Mouse (Mus musculus) cerebellum, postnatal 14 days (tissue): Measurements from ENCODE around the gene 2310061N02Rik.
"Not testable (repeated sequence)": the region's sequence is repeated elsewhere in the genome, so short reads cannot be mapped to it uniquely, and the experiment has no call there.

Experiments used
- DNase-seq, 2 experiments: peaks; one replicate each; pipeline ENCODE4 v3.0.0; 2021; ENCODE audit warnings: mixed read lengths in 2 of 2

The 2310061N02Rik gene

DNA sequence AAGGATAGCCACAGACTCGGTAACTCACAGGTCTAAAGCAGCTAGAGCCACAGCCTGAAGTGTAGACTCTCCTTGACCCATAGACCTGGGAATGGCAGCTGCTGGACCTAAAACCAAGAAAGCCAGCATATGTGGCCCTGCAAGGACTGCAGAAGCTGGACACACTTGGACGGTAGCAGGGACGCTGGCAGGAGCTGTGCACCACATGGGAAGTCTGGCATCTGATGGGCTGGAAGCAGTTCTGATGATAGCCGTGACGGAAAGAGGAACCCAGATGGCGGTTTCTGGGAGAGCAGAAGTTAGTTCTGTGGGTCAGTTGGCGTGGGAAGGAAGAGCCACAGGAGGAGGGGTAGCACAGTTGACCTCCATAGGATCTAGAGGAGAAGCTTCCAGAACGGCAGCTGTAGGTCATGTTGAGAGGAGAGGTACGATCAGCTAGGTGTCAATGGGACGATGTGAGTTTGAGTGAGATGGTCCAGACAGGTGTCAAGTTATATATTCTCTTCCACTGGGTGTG, at the start of gene 2310061N02Rik:
TSS of gene 2310061N02Rik (minus strand) at position 467 of the 517 bp plus-strand sequence.
- peak; percentile 74 to 78 for DNase-seq

DNA sequence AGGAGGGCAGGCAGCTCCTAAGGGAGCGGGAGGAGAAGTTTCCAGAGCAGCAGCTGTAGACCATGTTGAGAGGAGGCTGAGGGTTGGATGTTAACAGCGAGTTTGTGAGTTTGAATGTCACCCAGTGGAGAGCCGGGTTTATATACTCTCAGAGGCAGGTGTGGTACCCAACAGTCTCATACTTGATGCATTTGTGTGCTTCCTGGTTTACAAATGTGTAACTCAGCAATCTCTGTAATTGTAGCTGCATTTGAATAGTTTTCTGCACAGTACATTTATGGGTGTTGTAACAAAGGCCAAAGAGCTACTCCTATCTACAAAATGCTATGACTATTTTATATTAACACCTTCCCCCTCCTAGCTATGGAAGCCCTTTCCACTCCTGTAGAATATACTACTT, 43.8 kb upstream of the 2310061N02Rik start, which contains the start of gene Krtap13:
TSS of gene Krtap13 (minus strand) at position 101 of the 400 bp plus-strand sequence.
- DNase-seq: not testable (repeated sequence)

DNA sequence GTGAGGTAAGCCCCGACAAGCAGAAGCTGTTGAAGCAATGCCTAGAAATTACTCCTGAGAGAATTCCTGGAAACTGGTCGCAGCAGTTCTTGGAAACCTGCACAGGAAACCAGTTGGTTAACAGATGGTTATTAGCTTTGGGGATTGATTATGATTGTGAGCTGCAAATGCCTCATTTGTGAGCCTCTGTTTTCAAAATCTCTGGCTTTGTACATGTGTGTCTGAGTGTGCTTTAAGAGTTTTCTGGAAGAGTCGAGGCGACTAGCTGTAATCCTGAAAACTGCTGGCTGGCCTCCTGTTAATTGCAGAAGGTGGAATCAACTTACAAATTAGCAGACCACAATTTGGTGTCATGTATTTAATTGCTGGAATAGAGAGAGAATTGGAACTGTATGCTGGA, 40.2 kb upstream of the 2310061N02Rik start:
- peak in 1 of 2 experiments; percentile 11 for DNase-seq

DNA sequence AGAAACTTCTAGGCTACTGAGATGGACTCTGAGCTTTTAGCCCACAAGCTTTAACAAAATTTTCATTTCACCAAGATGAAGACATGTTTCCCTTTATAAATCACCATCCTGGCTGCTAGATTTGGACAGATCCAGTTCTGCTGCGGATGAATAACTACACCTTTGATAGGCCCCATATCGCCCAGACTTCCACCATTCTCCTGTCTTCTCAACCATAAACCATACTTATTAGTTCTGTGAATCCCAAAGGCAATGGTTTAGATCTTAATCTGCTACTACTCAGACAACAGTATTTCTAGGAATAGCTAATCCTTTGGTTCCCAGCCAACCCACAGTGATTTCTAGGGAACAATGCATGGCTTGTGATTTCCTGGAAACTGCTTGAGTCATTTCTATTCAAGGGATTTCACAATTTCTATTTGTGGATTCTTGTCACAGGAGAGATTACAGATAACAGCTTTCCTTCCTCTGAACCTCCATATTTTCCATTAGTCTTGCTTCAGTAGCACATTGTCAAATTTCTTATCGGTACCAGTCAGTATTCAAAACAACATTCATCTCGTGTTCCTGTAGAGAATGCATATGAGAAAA, 37.1 kb upstream of the 2310061N02Rik start:
- DNase-seq: peak in 1 of 2 experiments; percentile 11

DNA sequence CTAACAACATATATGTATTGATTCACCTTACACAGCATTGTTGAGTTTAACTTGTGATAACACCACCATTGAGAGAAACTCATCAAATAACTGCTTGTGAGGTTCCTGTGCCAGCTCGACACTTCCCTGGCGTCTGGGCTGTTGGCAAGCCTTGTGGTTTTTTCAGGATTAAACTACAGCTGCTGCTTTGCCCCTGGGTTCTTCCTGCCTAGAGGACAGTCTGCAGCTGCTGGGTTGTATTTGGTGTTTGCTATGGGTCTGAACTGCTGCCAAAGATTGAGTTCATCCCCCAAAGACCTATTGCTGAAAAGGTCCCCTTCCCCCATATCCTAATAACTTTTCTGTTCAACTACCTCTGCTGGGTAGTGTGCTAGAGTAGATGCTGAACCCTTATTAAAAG, 27.6 kb upstream of the 2310061N02Rik start:
- DNase-seq: peak in 1 of 2 experiments; percentile 9

DNA sequence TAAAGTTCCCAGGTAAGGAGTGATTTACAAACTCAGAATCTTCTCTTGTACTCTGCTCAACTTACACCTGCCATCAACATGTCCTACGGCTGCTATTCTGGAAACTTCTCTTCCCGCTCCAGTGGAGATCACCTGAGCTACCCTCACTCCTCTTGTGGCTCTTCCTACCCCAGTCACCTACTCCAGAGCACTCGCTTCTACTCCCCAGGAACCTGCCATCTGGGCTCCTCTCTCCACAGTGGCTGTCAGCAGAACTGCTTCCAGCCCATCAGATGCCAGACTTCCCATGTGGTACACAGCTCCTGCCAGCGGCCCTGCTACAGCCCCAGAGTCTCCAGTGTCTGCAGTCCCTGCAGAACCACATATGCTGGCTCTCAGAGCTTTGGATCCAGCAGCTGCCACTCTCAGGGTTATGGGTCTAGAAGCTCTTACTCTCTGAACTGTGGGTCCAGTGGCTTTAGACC, 21.1 kb upstream of the 2310061N02Rik start, which contains the start of gene Krtap13-1:
TSS of gene Krtap13-1 (plus strand) at position 51 of the 464 bp plus-strand sequence.
- peak; percentile 48 to 50 for DNase-seq

DNA sequence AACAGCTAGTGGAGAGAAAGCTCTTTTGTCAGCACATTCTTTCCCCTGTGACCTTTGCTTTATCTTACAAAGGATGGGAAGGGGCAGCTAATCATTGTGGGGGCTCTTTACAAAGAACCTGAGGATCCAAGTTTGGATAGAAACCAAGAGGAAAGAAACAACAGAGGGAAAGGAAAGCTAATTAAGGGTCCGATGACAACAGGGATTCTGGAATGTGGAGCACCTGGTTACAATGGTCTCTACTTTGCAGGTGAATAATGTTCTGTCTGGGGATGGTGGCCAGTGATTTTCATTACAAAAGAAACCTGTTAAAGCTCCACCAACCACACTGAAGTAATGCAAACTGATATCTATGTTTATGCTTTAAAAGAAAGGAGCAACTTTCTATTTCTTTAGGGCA, 12.3 kb upstream of the 2310061N02Rik start:
- no peak for DNase-seq

DNA sequence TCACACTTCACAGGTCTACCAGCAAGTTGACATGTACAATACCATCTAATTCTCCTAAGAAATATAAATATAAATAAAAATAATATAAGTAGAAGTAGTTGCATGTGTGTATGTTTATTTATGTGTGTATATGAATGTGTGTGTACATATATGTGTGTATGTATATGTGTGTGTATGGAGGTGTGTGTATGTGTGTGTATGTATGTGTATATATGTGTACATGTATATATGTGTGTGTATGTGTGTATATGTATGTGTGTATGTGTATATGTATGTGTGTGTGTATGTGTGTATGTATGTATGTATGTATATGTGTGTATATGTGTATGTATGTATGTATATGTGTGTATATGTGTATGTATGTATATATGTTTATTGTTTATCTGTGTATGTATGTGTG, 8.8 kb upstream of the 2310061N02Rik start:
- no peak for DNase-seq

DNA sequence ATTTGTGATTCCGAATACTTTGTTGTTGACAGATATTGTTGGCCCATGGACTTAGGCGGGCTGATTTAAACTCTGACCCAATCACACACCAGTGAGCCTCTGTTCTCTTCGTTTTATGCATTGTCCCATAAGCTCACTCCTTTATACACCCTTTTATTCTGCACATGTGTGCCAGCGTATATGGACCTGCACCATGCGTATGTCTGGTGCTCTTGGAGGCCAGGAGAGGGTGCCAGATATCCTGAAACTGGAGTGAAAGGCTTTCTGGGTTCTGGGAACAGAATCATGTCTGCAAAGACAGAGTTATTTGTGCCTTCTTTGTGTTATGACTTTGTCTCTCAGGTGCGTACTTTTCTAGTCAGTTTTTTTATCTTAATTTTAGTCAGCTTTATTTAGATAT, 3.5 kb upstream of the 2310061N02Rik start:
- no peak for DNase-seq

DNA sequence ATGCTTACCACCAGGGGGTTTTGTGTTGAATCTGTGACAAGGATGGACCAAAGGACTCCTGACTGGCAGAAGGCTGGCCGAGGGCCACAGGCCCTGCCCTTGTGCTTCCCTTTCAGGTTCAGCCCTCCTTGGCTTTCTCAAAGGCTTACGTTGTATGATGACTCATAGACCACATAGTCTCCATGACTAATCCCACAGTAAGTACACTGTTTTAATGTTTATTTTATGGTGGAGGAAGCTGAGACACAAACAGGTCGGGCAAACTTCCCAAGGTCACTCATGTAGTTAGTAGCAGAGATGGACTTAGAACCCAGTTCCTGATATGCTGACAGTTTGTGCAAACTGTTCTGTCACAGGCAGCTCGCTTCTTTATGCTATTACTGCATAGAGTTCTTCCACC, 3.0 kb upstream of the 2310061N02Rik start:
- peak in 1 of 2 experiments; percentile 13 for DNase-seq

DNA sequence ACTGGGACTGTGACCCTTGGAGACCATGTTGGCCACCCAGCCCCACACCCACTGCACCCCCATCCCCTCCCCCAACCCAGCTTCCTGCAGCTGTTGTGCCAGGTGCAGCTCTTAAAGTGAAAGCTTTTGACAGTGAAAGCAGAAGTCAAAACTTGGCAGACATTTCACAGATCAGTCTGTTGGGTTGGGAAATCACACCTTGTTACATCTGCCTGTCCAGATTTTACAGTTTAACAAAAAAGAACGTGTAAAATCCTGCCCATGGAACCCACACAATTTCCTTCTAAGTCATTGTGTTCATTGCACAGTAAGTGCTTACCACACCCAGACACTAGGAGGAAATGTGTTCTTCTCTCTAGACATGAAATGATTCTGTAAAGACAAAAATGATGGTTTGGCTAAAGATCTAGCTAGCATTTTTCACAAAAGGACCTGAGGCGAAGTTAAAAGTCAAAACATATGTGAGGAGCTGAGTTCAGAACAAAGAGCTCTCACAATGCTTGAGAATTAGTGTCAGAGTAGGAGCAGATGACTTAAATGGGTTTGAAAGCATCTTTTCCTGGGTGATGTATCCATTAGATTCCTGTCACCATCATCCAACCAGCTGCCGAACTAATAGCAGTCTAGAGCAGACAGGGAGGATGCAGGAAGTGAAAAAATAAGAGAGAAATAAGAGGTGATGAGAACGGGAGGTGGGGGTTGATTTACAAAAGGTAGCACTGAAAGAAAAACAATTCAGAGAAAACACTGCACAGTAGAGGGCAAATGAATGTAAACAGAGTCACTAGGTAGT, 6.5 kb downstream of the 2310061N02Rik start:
- DNase-seq: no peak

DNA sequence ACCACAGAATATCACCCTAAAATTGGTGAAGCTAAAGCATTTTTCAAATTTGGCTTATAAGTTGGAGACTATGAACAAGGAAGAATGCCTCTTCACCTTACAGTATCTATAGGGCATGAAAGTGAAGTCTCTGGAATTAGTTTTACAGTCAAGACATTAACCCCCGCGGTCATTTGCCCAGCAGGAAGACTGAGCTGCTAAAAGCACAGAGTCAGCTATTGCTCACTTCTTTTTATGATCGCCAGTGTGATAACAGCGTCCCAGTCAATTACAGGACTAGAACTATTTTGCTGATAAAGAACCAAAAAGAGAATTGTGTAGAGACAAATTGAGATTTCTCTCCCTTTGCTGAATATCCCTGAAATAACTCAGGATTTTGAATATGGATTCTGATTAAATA, 11.5 kb downstream of the 2310061N02Rik start:
- DNase-seq: no peak

DNA sequence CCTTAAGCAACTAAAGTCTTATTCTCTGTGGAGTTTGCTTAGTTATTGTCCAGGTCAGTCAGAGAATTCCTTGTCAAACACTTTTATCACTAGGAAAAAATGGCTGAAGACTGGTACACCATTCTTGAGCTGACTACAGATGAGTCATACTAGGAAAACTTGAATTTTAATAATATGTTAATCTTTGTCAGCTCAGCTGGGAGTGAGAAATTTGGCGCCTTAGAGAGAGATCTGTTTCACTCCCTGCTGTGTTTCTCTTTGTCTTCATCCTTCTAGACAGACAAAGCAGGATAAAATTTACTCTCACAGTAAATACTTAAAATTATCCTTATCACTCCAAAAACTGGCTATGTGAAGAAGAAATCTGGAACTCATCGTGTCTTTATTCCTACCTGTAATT, 26.5 kb downstream of the 2310061N02Rik start:
- no peak for DNase-seq

DNA sequence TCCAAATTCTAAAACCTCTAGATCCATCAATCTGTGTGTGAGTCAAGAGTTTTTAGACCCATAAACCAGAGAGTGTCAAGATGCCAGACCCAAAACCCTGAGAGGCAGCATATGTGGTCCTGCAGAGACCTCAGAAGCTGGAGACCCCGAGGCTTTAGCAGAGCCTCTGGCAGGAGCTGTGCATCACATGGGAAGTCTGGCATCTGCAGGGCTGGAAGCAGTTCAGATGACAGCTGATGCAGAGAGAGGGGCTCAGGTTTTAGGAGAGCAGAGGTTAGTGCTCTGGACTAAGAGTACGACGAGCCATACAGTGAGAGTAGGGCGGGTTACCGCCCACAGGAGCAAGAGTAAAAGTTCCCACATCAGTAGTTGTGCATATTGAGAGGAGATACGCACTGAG, 28.7 kb downstream of the 2310061N02Rik start:
- peak; percentile 45 for DNase-seq

DNA sequence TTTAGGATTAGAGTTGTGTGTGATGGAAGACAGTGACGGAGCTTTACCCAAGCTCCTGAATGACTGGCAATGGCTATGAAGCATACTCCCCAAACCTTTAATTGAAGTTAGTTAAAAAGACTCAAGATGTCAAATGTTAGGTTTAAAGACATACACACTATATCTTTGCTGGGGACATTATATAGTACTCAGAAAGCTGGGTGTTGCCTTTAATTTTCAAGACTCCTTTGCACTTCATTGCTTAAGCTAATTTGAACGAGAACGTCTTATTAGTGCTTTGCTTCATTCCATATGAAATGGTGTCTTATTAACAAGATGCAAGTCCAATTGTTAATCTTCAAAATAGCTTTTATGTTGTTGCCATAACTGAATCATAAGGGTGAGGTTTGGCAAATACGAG, 36.2 kb downstream of the 2310061N02Rik start, which contains the start of gene Krtap27-1:
TSS of gene Krtap27-1 (minus strand) at position 101 of the 400 bp plus-strand sequence.
- no peak for DNase-seq

DNA sequence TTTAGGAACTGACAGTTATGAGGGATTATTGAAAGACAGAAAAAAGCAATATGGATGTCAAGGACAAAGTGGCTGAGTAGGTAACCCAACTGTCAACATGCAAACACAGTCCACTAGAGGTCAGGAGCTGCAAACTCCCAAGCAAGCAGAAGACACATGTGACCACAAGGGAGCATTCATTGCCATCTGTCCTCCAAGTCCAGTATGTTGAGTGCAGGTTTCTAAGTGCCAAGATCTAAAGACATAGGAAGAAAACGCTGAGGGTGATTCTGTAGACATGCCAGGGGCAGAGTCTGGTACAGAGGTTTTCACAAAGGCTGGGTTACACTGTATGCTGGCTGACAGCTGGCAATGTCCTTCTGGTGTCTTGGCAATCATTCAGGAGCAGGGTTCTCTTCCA, 50.3 kb downstream of the 2310061N02Rik start:
- peak; percentile 30 to 32 for DNase-seq
